Mouse (Mus musculus): ENCODE data around the gene Pigk. TPM values are rescaled to one million over a fixed set of nuclear protein-coding genes. Genes with fewer than 3 reads are reported as not detected.

Gene Pigk
- polyA plus RNA-seq, 1 experiment, result 3.9 TPM

GRCm38 (mm10) chr3:153018051-153018450 lies 304.2 kb downstream of the Pigk start:
- WGBS, result 71% methylated on average over 10 of the region's 10 CpGs
- Histone ChIP-seq H3K4me3 (ENCODE audit: low read depth, low read length) (no peak overlapping the region), H3K27me3 (ENCODE audit: control insufficient read depth, insufficient read depth, low read length) (no peaks in the 10 kb centered on the region), H3K4me1 (ENCODE audit: control insufficient read depth, insufficient read depth, insufficient read length, low read length) (no peaks in the 10 kb centered on the region), H3K36me3 (ENCODE audit: control insufficient read depth, insufficient read depth, low read length) (no peaks in the 10 kb centered on the region), H3K27ac (ENCODE audit: insufficient read depth, low read depth, low read length) (no peak overlapping the region)
- TF ChIP-seq POLR2A (IDR thresholded peaks at IDR 0.05; ENCODE audit: low read depth, low read length) (no peak), CTCF (IDR thresholded peaks at IDR 0.05; ENCODE audit: extremely low read depth, insufficient read length, insufficient replicate concordance, low read depth, low read length) (no peak)

GRCm38 (mm10) chr3:153024016-153024415 lies 310.1 kb downstream of the Pigk start:
- no peaks in the 10 kb centered on the region for H3K4me1 ChIP-seq (ENCODE audit: control insufficient read depth, insufficient read depth, insufficient read length, low read length)
- H3K4me3 ChIP-seq (ENCODE audit: low read depth, low read length), result no peak overlapping the region
- no peaks in the 10 kb centered on the region for H3K27me3 ChIP-seq (ENCODE audit: control insufficient read depth, insufficient read depth, low read length)
- no peak overlapping the region for H3K27ac ChIP-seq (ENCODE audit: insufficient read depth, low read depth, low read length)
- no peaks in the 10 kb centered on the region for H3K36me3 ChIP-seq (ENCODE audit: control insufficient read depth, insufficient read depth, low read length)
- 87% methylated on average over 11 of the region's 11 CpGs for WGBS
- TF ChIP-seq POLR2A (IDR thresholded peaks at IDR 0.05; ENCODE audit: low read depth, low read length), result no peak

Other genes starting within 250 kb of the Pigk start
- gene Ak5, start 45.7 kb upstream of the Pigk start, polyA plus RNA-seq (2012; rRNA removed), result 0.17 TPM in 1 of 2 replicates, not detected in the other